Mouse (Mus musculus) intestine, embryonic 14.5 days (tissue): Measurements from ENCODE around the gene Tnfaip8l1. TPM values are rescaled to one million over a fixed set of nuclear protein-coding genes. Genes with fewer than 3 reads are reported as not detected.

Experiments
- ATAC-seq: fragments of 200-750 bp; cut with Nextera tagmentation; replicated peaks from 2 replicates; pipeline ENCODE4 v1.8.0; 2017; ENCODE audit warnings: low read depth, moderate number of reproducible peaks, moderate TSS enrichment, moderate library complexity; ENCODE audit not compliant: low FRiP score, low TSS enrichment
- DNase-seq: peaks from one replicate; pipeline ENCODE4 v3.0.0-alpha.2; 2018; ENCODE audit warnings: low spot score
- H3K27ac ChIP-seq: fragments of 300-500 bp; sonication (generic); 2 replicates; pipeline ENCODE4 v1.5.1; 2014; ENCODE audit warnings: low read depth, mild to moderate bottlenecking, control low read depth
- H3K27me3 ChIP-seq: fragments of 300-500 bp; sonication (generic); replicated peaks from 2 replicates; pipeline ENCODE4 v1.6.1; 2014; ENCODE audit warnings: low read length, control low read depth; ENCODE audit not compliant: control insufficient read depth, insufficient read depth
- H3K36me3 ChIP-seq: fragments of 300-500 bp; sonication (generic); 2 replicates; pipeline ENCODE4 v1.6.1; 2014; ENCODE audit warnings: low read length, control low read depth; ENCODE audit not compliant: control insufficient read depth, insufficient read depth
- H3K4me1 ChIP-seq: fragments of 300-500 bp; sonication (generic); replicated peaks from 2 replicates; pipeline ENCODE4 v1.6.1; 2014; ENCODE audit warnings: low read length, control low read depth, mixed read lengths; ENCODE audit not compliant: control insufficient read depth, insufficient read depth
- H3K4me2 ChIP-seq: fragments of 300-500 bp; sonication (generic); 2 replicates; pipeline ENCODE4 v1.6.1; 2014; ENCODE audit warnings: low read length
- H3K4me3 ChIP-seq: fragments of 300-500 bp; sonication (generic); 2 replicates; pipeline ENCODE4 v1.5.1; 2014; ENCODE audit warnings: low read depth, low read length, control low read depth, mixed read lengths
- H3K9ac ChIP-seq: fragments of 300-500 bp; sonication (generic); 2 replicates; pipeline ENCODE4 v1.6.1; 2014; ENCODE audit warnings: mild to moderate bottlenecking, low read length
- H3K9me3 ChIP-seq: fragments of 300-500 bp; sonication (generic); 2 replicates; pipeline ENCODE4 v1.6.1; 2016; ENCODE audit warnings: low read length, control low read depth; ENCODE audit not compliant: control insufficient read depth
- WGBS: fragments of 180-500 bp; shearing (Covaris S2); extraction: QIAGEN DNeasy Blood & Tissue Kit; methylation state at CpG from one replicate; pipeline ENCODE4 v1.1.7; 2014; 5-methylcytosine and 5-hydroxymethylcytosine counted together
- polyA plus RNA-seq: library from polyadenylated mRNA; unstranded; fragments of >200 nt; fragmentation: Nextera tagmentation; extraction: Ambion mirVana; gene quantifications from 2 replicates; pipeline ENCODE4 v1.2.1, GENCODE M21; 2014

The Tnfaip8l1 gene
- polyA plus RNA-seq, 1 experiment from 2014 or later: 11.3 TPM

DNA sequence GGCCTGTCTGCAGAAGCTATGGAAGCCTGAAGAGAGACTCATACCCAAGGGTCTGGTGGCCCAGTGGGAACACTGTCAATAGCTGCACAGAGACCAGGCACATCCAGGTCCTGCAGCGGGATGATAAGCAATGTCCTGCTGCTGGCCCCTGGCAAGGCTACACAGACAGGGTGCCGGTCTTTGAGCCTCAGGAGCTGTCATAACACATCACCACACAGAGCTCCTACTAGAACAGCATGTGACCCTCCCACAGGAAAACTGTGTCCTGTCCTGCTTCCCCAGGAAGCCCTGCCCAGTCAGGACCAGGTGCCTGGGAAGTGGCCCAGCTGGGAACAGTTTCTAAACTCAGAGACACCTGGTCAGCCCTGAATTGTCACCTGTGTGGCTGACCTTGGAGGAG, 48.8 kb downstream of the Tnfaip8l1 start:
- Histone ChIP-seq H3K27me3 (no peaks in the 10 kb centered on the region), H3K9ac (no peak overlapping the region), H3K4me2 (no peak overlapping the region), H3K9me3 (no peaks in the 10 kb centered on the region), H3K4me3 (no peak overlapping the region), H3K36me3 (peaks cover 59% of the 10 kb centered on the region), H3K4me1 (peaks cover 4% of the 10 kb centered on the region; the same call in 1 of the 2 replicates), H3K27ac (no peak overlapping the region)
- 82% methylated on average over 2 of the region's 2 CpGs for WGBS
- ATAC-seq: no peak
- no peak for DNase-seq

DNA sequence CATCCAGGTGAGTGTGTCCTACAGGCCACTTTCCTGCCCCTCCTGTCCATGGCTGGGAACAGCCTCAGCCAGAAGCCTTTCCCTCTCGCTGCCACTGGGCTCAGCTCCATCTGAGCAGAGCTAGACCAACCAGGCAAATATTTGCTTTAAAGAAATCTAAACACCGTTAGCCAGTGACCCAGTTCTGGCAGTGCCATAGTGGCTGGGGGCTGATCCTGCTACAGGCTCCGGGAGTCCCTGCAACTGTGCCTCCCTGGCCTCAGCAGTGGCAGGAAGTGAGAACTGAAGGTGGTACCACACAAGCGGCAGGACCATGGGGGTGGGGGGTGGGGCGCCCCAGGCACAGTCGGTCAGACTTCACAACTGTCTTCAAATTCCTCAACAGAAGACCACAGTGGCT, 50.4 kb downstream of the Tnfaip8l1 start:
- H3K27me3 ChIP-seq: no peaks in the 10 kb centered on the region
- H3K9ac ChIP-seq: no peak overlapping the region
- H3K27ac ChIP-seq: no peak overlapping the region
- WGBS: 34% methylated on average over 6 of the region's 6 CpGs
- ATAC-seq: no peak
- no peak overlapping the region for H3K4me2 ChIP-seq
- no peak overlapping the region for H3K4me3 ChIP-seq
- H3K4me1 ChIP-seq: peaks cover 17% of the 10 kb centered on the region
- H3K36me3 ChIP-seq: peaks cover 44% of the 10 kb centered on the region
- H3K9me3 ChIP-seq: no peaks in the 10 kb centered on the region
- no peak for DNase-seq

DNA sequence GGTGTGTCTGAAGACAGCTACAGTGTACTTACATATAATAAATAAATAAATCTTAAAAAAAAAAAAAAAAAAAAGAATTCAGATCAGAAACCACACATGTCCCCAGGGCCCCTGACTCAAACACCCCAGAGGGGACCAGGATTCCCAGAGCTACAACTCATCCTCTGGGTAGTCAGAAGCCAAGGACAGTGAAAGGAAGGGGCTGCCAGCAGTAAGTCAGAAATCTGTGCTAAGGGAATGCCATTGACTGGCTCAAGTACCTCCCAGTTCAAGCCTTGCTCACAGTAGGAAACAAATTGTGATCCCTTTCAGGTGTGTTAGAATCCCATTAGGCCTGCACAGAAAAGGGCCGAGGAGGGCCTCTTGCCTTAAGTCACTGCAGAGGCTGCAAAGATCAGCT, 52.0 kb downstream of the Tnfaip8l1 start:
- 75% methylated on average over 1 of the region's 1 CpGs for WGBS
- no peak for ATAC-seq

DNA sequence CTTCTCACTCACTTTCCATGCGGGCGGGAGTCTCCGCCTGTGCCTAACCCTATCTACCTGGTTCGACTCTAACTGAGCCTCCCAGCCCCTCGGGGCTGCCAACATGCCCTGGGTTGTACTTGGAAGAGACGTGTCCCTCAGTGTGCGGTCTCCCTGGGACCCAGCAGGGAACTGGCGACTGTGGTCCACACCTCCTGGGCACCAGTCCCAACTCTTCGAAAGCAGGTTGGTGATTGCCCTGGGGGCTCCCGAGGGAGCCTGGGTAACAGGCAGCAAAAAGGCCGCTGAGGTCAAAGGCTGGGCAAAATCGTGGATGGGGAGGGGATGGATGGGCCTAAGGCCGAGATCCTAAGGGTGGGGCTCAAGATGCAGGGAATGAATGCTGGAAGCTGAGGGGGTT, 55.4 kb downstream of the Tnfaip8l1 start:
- 66% methylated on average over 13 of the region's 13 CpGs for WGBS
- Histone ChIP-seq H3K4me3 (peak overlapping the region; percentile 80), H3K36me3 (no peaks in the 10 kb centered on the region), H3K27me3 (no peaks in the 10 kb centered on the region), H3K9ac (peak overlapping the region; percentile 59), H3K9me3 (no peaks in the 10 kb centered on the region), H3K27ac (no peak overlapping the region), H3K4me1 (peaks cover 21% of the 10 kb centered on the region), H3K4me2 (peak overlapping the region; percentile 88)
- ATAC-seq: no peak
- no peak for DNase-seq

More for the DNA sequence above, 52.0 kb downstream of the Tnfaip8l1 start:
- H3K4me1 ChIP-seq: peaks cover 21% of the 10 kb centered on the region
- H3K36me3 ChIP-seq: peaks cover 29% of the 10 kb centered on the region
- no peak overlapping the region for H3K4me3 ChIP-seq
- H3K27me3 ChIP-seq: no peaks in the 10 kb centered on the region
- H3K27ac ChIP-seq: no peak overlapping the region
- H3K9ac ChIP-seq: no peak overlapping the region
- no peak for DNase-seq
- H3K4me2 ChIP-seq: no peak overlapping the region
- no peaks in the 10 kb centered on the region for H3K9me3 ChIP-seq

DNA sequence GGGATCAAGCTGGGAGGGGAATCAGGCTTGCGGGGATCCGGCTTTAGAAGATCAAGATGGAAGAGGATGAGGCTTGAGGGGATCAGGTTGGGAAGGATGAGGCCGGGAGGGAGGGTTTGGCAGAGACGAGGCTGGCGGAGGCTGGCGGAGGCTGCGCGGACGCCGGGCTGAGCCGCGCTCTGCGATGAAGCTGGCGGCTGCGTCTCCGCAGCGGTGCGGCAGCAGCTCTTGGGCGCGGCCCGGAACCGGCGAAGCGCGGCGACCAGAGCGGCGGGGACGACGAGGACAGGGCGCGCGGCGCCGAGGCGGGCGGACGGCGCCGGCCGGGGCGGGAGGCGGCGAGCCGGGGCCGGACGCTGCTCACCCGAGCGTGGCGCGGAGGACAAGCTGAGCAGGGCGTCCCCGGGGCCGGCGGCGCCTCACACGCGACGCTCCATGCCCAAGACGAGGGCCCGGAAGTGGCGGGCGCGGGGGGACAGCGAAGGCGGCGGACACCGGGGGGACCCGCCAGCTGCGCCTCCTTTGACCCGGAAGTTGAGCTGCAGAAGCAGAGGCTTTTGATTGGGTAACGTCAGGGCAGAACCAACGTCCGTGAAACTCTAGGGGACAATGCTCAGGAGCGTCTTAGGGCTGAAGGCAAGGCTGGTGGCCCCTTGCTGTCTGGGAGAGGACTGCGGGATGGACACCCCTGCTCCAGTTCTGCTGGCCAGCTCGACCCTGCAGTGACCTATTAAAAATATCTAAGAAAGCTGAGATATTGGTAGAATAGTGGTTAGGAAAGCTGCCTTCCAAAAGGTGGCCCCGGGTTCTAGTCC, 56.3 kb downstream of the Tnfaip8l1 start, which contains the start of gene Dpp9:
TSS of gene Dpp9 (minus strand) at position 529 of the 815 bp plus-strand sequence.
- no peaks in the 10 kb centered on the region for H3K36me3 ChIP-seq

DNA sequence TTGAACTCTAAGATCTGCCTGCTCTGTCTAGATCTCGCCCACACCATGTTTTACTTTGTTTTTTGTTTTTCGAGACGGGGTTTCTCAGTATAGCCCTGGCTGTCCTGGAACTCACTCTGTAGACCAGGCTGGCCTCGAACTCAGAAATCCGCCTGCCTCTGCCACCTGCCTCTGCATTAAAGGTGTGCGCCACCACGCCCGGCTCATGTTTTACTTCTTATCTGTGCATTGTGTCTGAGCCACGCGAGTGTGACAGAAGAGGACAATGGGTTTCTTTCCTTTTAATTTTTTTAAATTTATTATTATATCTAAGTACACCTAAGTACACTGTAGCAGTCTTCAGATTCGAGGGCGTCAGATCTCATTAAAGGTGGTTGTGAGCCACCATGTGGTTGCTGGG, 57.0 kb downstream of the Tnfaip8l1 start:
- Histone ChIP-seq H3K36me3 (no peaks in the 10 kb centered on the region), H3K9me3 (no peaks in the 10 kb centered on the region), H3K27me3 (no peaks in the 10 kb centered on the region), H3K4me1 (peaks cover 16% of the 10 kb centered on the region), H3K9ac (peak overlapping the region; percentile 59), H3K4me3 (peak overlapping the region; percentile 80), H3K4me2 (peak overlapping the region; percentile 88), H3K27ac (peak overlapping the region; percentile 73)
- ATAC-seq (peak; percentile 24; the same call in 1 of the 2 replicates), DNase-seq (no peak)
- 43% methylated on average over 12 of the region's 12 CpGs for WGBS

More for the DNA sequence above, 56.3 kb downstream of the Tnfaip8l1 start, which contains the start of gene Dpp9:
- ATAC-seq (peak; percentile 99), DNase-seq (peak; percentile 88)
- peak within 1 kb of the TSS; percentile 80 for H3K4me3 ChIP-seq
- H3K27me3 ChIP-seq: no peaks in the 10 kb centered on the region
- H3K4me1 ChIP-seq: peaks cover 16% of the 10 kb centered on the region
- no peaks in the 10 kb centered on the region for H3K9me3 ChIP-seq
- H3K4me2 ChIP-seq: peak within 1 kb of the TSS; percentile 88
- peak within 1 kb of the TSS; percentile 59 for H3K9ac ChIP-seq
- peak within 1 kb of the TSS; percentile 73 for H3K27ac ChIP-seq
- under 1% methylated on average over 74 of the region's 78 CpGs for whole genome bisulfite sequencing

DNA sequence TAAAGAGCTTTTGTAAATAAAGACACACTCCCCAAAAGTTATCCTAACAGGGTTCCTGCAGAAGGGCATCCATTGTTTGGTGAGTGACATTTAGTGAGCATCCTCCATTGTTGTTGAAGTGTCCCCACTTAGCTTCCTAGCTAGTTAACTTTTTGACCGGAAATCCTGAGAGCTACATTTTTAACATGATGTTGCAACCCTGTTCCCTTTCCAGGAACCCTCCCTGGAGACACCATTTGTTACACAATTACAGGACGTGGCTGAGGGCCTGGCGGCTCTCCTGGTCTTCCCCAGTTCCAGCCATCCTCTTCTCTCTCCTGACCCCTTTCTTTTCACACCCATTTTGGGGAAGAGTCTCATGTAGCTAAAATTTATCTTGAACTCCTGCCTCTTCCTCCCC, 57.5 kb downstream of the Tnfaip8l1 start:
- Histone ChIP-seq H3K27ac (no peak overlapping the region), H3K9ac (no peak overlapping the region), H3K4me1 (peaks cover 16% of the 10 kb centered on the region), H3K4me3 (no peak overlapping the region), H3K27me3 (no peaks in the 10 kb centered on the region), H3K9me3 (no peaks in the 10 kb centered on the region), H3K4me2 (no peak overlapping the region), H3K36me3 (no peaks in the 10 kb centered on the region)
- 46% methylated on average over 3 of the region's 3 CpGs for WGBS
- ATAC-seq (no peak), DNase-seq (no peak)
